Mouse (Mus musculus) cerebellum, postnatal 4 days (tissue): Measurements from ENCODE around the gene Rbm45.

Experiments
- DNase-seq, 2 experiments: peaks; one replicate each; pipeline ENCODE4 v3.0.0; 2022; ENCODE audit warnings: low spot score in 2 of 2, mixed read lengths in 1 of 2

Rbm45 gene

DNA sequence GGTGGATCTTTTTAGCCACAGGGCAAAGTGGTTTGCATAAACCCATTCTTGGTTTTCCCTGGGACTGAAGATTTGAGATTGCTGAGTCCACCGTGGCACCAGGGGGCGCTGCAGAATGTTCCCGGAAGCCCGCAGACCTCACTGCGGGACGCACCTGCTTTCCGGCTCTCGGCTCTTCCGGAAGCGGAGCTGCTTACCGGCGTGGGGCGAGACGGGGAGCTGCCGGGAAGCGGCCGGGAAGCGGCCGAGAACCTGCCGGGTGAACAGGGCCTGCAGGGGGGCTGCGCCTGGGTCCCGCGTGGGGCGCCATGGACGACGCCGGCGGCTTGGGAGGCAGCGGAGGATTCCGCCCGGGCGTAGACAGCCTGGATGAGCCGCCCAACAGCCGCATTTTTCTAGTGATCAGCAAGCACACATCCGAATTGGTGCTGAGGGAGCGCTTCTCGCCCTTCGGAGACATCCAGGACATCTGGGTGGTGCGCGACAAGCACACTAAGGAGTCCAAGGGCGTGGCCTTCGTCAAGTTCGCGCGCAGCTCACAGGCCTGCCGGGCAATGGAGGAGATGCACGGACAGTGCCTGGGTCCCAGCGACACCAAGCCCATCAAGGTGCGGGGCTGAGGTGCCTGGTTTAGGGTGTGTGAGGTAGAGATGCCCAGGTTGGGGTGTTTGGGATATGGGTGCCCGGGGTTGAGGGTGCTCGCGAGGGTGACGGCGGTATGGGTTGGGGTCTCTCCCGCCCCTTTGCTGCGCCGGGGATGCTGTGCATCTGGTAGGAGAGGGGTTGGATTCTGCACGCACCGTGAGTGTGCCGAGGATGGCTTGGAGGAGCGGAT lies at the start of gene Rbm45:
Gene Rbm45 (plus strand): TSS at position 164 of the 835 bp plus-strand sequence.
- DNase-seq, result peak; percentile 85 to 93

DNA sequence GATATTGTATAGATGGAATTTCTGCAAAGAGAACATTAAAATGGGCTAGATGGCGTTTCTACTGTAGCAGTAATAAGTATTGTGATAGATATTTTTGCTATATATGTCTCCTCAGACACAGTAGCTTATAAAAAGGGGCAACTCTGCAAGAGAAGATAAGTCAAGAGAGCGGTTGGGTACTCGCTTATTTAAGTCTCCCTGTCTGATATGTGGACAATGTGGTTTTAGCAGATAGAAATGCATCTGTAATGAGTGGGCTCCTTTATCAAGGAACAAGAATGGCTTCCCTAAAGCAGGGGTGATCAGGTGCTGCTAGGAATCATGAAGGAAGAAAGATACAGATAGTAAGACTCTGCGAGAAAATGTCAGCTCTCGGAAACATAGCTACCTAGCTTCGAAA lies 49.4 kb upstream of the Rbm45 start:
- DNase-seq, result no peak

DNA sequence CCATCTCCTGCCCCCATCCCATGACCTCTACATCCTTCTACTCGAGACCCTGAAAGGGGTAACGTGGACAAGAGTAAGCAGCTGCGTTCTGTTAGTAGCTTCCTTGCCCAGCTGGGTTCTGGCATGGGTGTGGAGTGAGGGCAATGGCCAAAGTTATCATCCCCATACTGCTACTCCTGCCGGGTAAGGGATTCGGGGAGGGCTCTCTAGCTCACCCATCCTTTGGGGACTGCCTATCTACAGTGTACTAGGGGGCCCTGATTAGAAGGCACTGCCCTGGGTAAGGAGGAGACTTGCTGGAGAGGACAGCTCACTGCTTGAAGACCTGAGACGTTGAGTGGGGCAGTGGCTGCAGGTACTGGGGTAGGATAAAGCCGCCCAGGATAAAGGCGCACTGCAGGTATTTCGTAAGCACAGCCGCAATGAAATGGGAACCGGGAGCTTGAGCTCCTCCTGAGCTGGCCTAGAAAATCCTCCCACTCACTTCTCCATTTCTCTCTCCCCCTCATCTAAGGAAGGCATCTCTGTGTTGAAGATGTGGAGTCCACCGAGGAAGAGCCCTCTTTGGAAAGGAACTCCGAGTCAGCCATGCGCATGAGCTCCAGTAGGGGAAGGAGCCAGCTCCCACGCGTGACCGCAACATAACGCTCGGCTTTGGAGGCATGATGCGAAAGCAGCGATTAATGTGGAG lies 46.5 kb upstream of the Rbm45 start:
- DNase-seq, result no peak

GRCm38 (mm10) chr2:76324463-76324862 lies 45.3 kb upstream of the Rbm45 start:
- no peak for DNase-seq

DNA sequence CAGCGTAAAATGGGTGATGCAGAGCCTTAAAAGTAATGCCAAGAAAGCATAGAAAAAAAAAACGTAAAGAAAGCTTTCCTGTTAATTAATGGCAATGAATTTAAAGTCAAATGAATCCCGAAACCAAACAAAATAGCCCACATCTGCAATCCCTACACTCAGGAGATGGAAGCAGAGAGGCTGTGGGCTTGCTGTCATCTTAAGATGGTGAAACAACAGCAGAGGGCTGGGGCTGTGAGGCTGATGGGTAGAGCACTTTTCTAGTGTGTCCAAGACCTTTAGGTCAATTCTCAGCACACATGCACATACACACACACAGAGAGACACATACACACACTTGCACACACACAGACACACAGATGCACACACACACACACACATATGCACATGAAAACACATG lies 43.6 kb upstream of the Rbm45 start:
- no peak for DNase-seq

DNA sequence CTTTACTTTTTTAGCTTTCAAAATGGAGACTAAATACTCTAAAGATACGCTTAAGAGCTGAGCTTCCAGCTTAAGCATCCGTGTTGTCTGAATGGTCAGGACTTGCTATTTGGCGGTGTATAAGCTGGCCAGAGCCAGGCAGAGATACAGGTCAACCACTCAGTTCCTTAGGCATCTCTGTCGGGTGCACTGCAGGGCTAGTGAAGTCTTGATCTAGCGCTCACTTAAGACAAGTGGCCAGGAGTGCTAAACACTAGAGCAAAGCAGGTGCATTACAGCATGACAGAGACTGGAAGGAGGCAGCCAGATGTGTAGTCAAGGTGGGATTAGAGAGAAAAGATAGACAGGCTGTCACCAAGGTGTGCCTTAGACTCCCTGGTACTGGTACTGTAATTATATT lies 39.7 kb upstream of the Rbm45 start:
- DNase-seq, result no peak

DNA sequence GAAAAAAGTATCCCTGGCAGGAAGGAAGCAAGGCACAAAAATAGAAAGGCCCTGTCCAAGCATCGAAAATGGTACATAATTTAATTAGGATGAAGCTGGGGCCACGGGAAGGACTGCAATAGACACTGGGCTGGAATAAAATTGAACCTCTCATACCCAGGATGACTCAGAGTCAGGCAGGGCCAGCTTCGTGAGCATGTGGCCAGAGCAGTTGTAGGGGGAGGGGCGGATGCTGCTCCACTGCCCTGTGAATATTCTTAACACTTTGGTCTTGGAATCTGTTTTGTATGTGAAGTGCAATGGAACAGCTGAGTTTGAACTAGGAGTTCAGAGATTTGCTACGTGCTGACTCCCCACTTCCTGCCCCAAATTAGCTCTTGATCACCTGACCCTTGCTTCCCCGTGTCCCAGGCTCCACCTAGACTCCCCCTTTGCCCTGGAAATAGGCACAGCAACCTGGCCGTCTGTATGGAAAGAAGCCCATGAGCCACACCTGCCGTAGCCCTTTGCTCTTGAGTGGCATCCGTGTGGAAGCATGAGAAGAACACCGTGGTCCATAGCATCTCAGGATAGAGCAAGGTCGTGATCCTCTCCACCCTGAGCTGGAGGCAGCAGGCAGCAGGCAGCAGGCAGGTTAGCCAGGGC lies 37.5 kb upstream of the Rbm45 start:
- no peak for DNase-seq

DNA sequence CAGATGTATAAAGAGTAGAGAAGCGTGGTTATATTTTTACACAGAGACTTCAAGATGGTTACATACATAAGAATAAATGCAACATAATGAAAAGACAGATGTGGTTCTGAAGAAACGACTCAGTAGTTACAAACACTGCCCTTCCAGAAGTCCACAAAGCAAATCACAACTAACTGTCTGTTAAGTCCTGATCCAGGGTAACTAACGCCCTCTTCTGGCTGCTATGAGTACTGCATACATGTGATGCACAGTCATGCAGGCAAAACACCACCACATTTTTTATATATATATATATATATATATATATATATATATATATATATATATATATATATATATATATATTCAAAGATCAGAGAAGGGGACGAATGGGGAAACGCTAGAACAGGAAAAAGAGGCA lies 35.2 kb upstream of the Rbm45 start:
- no peak for DNase-seq

DNA sequence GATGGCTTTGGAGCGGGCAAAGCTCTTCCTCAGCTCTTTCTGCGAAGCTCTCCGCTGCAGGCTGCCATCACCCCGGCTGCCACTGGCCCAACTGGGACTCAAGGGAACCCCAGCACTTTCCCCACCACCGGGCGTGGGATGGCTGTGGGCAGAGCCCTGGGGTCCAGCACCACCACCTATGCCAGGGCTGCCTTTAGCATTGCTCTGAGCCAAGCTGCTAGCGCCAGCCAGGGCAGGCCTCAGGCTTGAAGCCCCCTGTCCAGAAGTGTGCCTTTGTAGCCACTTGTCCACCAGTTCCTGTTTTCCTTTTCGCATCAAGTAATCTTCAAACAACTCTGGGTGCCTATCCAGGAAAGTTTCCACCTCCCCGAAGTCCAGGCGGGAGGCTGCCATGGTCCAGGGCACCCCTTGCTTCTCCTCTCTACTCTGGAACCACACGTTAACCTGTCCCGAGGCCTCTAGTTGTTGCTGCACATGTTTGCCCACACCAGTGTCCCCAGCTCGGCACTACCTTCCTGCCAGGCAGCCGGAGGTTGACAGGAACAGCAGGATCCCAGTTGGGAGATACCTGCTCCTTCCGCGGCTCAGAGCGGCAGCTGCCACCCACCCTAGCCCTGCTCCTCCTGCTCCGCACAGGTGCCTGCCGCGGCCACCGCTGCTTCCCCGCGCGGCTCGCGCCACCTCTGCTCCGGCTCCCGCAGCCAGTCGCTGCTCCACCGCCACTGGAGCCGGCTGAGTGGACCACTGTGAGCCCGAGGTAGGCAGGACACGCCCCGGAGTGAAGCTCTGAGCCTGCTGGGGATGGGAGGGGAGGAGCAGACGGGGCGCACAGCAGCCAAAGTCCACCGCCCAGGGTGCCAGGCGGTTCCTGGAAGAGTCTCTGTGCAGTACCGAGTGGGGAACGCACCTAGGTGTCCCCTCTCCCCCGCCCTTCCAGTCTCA lies 31.3 kb upstream of the Rbm45 start, which contains the start of gene Pde11a:
Gene Pde11a (minus strand): TSS at position 560 of the 942 bp plus-strand sequence.
- no peak for DNase-seq

DNA sequence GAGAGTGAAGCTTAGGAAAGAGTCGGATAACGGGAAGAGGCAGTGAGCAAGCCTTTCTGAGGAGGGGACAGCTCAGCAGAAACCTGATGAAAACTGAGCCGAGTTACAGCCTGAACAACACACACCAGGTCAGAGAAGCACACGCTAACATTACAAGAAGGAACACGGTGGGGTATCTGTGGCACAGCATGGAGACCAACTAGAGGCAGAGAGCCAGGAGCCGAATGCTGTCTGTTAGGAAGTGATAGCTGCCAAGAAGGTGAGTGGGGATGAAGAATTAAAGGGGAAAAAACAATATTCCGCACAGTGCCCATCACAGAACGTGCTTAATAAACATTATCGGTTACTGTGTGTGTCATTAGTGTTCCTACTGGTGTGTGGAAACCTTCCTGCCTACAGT lies 27.6 kb upstream of the Rbm45 start:
- no peak for DNase-seq

- no peak for DNase-seq
These were observed 21.9 kb upstream of the Rbm45 start for GRCm38 (mm10) chr2:76347839-76348238.

DNA sequence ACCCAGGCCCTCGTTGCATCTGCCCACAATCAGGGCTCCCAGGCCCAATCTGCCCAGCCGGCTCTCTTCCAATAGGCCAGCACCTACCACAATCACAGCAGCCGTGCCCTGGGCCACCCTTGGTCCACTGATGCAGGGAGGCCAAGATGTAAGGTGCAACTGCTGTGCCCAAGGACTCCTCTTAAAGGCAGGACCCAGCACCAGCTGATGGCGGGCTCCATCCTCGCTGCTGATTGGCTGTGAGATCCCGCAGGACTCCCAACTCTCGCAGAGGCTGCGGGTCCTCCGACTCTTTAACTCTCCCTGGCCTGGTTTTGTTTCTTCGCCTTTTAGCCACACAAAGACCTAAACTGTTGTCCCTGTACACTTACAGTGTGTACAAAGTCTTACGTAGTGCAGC lies 9.6 kb upstream of the Rbm45 start, which contains the start of gene Cyct:
Gene Cyct (minus strand): TSS at position 225 of the 400 bp plus-strand sequence.
- no peak for DNase-seq

DNA sequence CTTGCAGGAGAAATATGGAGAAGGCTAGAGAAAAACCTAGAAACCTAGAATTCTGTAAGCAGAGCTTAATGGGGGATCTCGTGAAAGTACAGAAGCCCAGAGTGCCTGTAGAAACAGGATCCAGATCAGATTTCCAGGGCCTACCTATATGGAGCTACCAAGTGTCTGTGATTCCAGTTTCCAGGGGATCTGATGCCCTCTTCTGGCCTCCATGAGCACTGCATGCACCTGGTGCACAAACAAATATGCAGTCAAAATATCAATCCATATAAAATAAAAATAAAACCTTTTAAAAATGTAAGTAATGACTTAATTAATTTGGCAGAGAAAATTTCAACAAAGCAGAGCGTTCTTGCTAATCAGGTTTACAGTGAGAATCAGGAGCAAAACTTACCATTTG lies 7.7 kb upstream of the Rbm45 start:
- DNase-seq, result peak; percentile 31 to 39

- no peak for DNase-seq
These were observed 4.0 kb upstream of the Rbm45 start for GRCm38 (mm10) chr2:76365811-76366210.

DNA sequence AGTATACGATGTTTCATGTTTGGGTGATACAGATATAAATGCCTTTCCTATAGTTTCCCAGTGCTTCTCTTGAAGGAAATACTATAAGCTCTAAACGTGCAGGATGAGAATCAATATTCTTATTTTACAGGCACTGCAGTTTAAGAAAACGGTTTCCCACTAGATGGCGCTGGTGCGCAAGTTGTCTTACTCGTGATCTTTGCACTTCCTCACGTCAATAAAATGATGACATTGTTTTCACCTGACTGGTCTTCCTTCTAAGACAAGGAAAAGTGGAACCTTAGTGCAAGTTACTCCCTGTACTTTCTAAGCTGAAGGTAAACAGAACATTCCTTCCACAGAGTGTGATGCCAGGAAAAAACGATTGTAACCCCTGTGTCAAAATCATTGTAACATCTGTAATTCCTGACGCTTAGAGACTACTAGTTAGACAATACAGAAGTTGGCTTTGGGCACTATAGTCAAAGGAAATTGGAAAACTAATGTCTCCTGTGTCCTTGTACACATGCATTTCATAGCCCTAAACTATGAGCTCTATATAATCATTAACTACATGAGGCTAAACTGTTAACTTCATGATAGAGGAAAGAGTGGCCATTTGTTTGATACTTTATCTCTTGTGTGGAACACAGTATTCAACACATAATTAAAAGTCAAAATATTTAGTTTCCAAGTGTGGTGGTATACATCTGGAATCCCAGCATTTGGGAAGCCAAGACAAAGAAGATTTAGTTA lies 2.4 kb upstream of the Rbm45 start:
- peak; percentile 63 to 87 for DNase-seq

GRCm38 (mm10) chr2:76368861-76369660 lies 723 bp upstream of the Rbm45 start:
- DNase-seq, result no peak

DNA sequence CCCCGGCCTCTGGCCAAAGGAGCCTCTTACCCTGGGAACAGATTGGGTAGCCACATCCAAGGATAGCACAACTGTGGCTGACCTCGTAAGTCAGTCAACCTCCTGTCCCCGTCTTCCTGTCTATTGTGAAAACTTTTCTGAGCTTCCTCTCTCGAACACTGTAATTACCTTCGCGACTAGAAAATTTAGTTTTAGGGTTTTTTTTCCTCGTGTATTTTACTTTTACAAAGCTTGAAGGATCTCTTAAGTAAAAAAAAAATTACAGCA lies 805 bp downstream of the Rbm45 start:
- no peak for DNase-seq

GRCm38 (mm10) chr2:76372244-76372643 lies 2.5 kb downstream of the Rbm45 start:
- no peak for DNase-seq

DNA sequence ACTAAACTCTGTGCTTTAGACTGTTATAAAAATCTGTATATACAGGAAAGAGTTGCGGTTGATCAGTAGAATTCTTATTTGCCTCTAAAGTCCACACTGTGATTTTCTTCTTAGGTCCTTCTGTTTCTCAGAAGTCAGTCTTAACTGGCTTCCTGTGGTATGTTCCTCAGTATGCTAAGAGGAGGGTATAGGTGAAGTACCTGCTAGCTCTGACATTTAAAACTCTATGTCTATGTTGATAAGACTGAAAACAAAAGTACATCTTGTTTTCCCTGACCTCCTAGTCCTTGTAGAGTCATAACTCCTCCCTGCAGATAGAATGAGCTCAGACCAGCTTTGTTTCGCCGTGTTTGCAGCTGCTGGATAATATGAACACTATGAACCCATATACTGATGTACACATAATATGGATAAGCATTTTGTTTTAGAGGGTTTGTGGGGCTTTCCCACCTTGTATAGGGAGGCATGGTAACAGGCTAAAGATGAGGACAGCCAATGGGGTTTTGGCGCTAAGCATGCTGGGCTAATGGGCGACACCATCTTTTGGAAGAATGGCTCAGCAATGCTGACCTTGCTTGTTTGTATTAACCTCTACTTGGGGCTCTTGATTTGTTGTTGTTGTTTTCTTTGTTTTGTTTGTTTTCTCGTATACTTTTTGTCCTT lies 4.9 kb downstream of the Rbm45 start:
- DNase-seq, result no peak

- DNase-seq, result no peak
These were observed 8.9 kb downstream of the Rbm45 start for GRCm38 (mm10) chr2:76378646-76379045.
